Mouse (Mus musculus) liver, embryonic 16.5 days (tissue): ENCODE data around the gene Cela2a. TPM values are rescaled to one million over a fixed set of nuclear protein-coding genes. Genes with fewer than 3 reads are reported as not detected.
A peak's percentile ranks its signal among the peaks of the same experiment; 100 is the strongest.

ENCODE experiments used
- ATAC-seq: fragments of 200-750 bp; cut with Nextera tagmentation; 2 replicates; pipeline ENCODE4 v1.8.0; 2017; ENCODE audit warnings: low read depth, mild to moderate bottlenecking, moderate number of reproducible peaks, moderate library complexity
- H3K27ac ChIP-seq: fragments of 300-500 bp; sonication (generic); 2 replicates; pipeline ENCODE4 v1.5.1; 2014; ENCODE audit warnings: mild to moderate bottlenecking, low read length
- H3K27me3 ChIP-seq: fragments of 300-500 bp; sonication (generic); 2 replicates; pipeline ENCODE4 v1.6.1; 2014; ENCODE audit warnings: low read depth, low read length, mixed read lengths; ENCODE audit not compliant: control insufficient read depth, insufficient read depth
- H3K36me3 ChIP-seq: fragments of 300-500 bp; sonication (generic); 2 replicates; pipeline ENCODE4 v1.6.1; 2014; ENCODE audit warnings: mild to moderate bottlenecking; ENCODE audit not compliant: control insufficient read depth, insufficient read depth
- H3K4me1 ChIP-seq: fragments of 300-500 bp; sonication (generic); 2 replicates; pipeline ENCODE4 v1.6.1; 2014; ENCODE audit warnings: low read depth, low read length, mixed read lengths; ENCODE audit not compliant: control insufficient read depth
- H3K4me2 ChIP-seq: fragments of 300-500 bp; sonication (generic); 2 replicates; pipeline ENCODE4 v1.6.1; 2014; ENCODE audit warnings: low read depth, low read length, mixed read lengths
- H3K4me3 ChIP-seq: fragments of 300-500 bp; sonication (generic); 2 replicates; pipeline ENCODE4 v1.5.1; 2014; ENCODE audit warnings: low read depth, mild to moderate bottlenecking, low read length
- H3K9ac ChIP-seq: fragments of 300-500 bp; sonication (generic); 2 replicates; pipeline ENCODE4 v1.6.1; 2014; ENCODE audit warnings: low read depth, low read length
- H3K9me3 ChIP-seq: fragments of 300-500 bp; sonication (generic); replicated peaks from 2 replicates; pipeline ENCODE4 v1.6.1; 2016; ENCODE audit warnings: low read length; ENCODE audit not compliant: control insufficient read depth
- WGBS: fragments of 180-500 bp; shearing (Covaris S2); extraction: QIAGEN DNeasy Blood & Tissue Kit; methylation state at CpG from one replicate; pipeline ENCODE4 v1.1.7; 2014; ENCODE audit not compliant: insufficient replicate concordance; 5-methylcytosine and 5-hydroxymethylcytosine counted together
- polyA plus RNA-seq: library from polyadenylated mRNA; unstranded; fragments of >200 nt; fragmentation: Nextera tagmentation; extraction: Ambion mirVana; gene quantifications from 2 replicates; pipeline ENCODE4 v1.2.1, GENCODE M21; 2015

The Cela2a gene
- polyA plus RNA-seq, 1 experiment from 2014 or later = 13.9 TPM

DNA sequence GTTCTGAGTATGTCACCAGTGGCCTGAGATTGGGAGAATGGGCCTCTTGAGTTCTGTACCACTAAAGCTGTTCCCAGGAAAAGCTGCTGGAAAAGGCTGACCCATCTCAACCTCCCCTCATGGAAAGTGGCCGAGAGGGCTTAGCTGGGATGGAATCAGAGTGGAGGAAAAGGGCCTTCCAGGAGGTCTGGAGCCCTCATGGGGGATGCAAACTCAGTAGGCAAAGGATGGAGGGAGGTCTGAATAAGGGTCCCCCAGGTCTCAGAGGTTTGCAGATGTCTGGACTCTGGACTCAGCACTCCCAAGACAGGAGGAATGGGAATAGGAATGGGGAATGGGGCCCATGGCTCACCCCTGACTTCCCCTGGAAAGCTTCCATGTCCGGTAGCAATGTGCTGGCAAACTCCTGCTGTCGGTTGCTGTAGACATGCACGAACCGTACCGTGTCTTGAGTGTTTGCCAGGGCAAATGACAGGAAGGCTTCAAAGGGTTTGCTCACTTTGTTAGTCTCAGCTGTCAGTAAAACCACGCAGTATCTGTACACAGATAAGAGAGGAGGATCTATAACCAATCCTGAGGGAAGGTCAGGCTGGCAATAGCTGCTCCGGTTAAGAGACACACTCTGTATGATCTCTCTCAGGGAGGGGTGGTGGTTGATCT lies 56.3 kb downstream of the Cela2a start:
- Histone ChIP-seq H3K9me3 (no peaks in the 10 kb centered on the region), H3K9ac (peak overlapping the region; percentile 20; the same call in 1 of the 2 replicates), H3K4me2 (no peak overlapping the region), H3K4me1 (peaks cover 63% of the 10 kb centered on the region), H3K27me3 (no peaks in the 10 kb centered on the region), H3K4me3 (no peak overlapping the region), H3K36me3 (peaks cover 30% of the 10 kb centered on the region), H3K27ac (peak overlapping the region; percentile 16)
- no peak for ATAC-seq
- 48% methylated on average over 8 of the region's 8 CpGs for WGBS

DNA sequence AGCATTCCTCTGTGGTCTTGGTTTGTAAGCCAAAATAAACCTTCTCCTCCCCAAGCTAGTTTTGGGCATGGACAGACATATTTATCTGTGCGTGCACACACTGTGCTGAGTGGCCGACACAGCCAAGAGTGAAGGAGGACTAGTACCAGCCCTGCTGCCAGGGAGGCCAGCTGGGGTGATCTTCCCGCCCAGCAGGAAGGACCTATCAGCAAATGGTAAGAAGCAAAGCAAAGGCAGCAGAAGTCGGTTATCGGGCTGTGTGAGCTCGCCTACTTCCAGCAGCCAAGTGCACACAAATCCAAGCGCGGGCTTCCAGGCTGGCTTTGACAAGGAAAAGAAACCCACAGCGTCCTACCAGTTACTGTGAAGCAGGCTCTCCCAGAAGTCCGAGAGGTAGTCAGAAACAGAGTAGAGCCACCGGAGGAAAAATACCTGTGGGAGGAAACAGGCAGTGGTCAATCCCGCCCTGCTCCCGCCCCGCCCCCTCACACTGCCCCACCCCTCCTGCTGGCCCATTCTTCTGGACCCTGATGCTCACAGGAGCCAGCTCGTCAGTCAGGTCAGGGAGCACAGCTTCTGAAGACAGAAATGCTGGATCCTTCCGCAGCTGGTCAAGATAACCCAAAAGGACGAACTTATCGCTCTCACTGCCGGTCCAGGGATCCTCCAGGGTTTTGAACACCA lies 58.5 kb downstream of the Cela2a start:
- WGBS = 42% methylated on average over 19 of the region's 19 CpGs
- ATAC-seq = peak; percentile 92
- Histone ChIP-seq H3K36me3 (peaks cover 34% of the 10 kb centered on the region), H3K27ac (peak overlapping the region; percentile 88), H3K9me3 (no peaks in the 10 kb centered on the region), H3K4me1 (peaks cover 63% of the 10 kb centered on the region), H3K9ac (peak overlapping the region; percentile 59), H3K27me3 (no peaks in the 10 kb centered on the region), H3K4me3 (peak overlapping the region; percentile 53), H3K4me2 (peak overlapping the region; percentile 63)

- ATAC-seq = no peak
- H3K36me3 ChIP-seq = peaks cover 34% of the 10 kb centered on the region
- no peaks in the 10 kb centered on the region for H3K27me3 ChIP-seq
- H3K4me2 ChIP-seq = peak overlapping the region; percentile 63
- H3K4me1 ChIP-seq = peaks cover 60% of the 10 kb centered on the region
- peak overlapping the region; percentile 88 for H3K27ac ChIP-seq
- 59% methylated on average over 19 of the region's 19 CpGs for WGBS
- H3K4me3 ChIP-seq = peak overlapping the region; percentile 53
- no peaks in the 10 kb centered on the region for H3K9me3 ChIP-seq
- H3K9ac ChIP-seq = peak overlapping the region; percentile 59
Observed at GRCm38 (mm10) chr4:141766668-141767352, 59.1 kb downstream of the Cela2a start.

GRCm38 (mm10) chr4:141766316-141766667 lies 59.7 kb downstream of the Cela2a start:
- Histone ChIP-seq H3K4me1 (peaks cover 55% of the 10 kb centered on the region), H3K36me3 (peaks cover 34% of the 10 kb centered on the region), H3K27ac (peak overlapping the region; percentile 88), H3K4me3 (peak overlapping the region; percentile 53), H3K9me3 (no peaks in the 10 kb centered on the region), H3K27me3 (no peaks in the 10 kb centered on the region), H3K9ac (peak overlapping the region; percentile 59; the same call in 1 of the 2 replicates), H3K4me2 (peak overlapping the region; percentile 63)
- ATAC-seq = no peak
- 45% methylated on average over 8 of the region's 8 CpGs for WGBS

GRCm38 (mm10) chr4:141765008-141765407 lies 61.0 kb downstream of the Cela2a start:
- Histone ChIP-seq H3K9ac (no peak overlapping the region), H3K4me1 (peaks cover 42% of the 10 kb centered on the region), H3K9me3 (no peaks in the 10 kb centered on the region), H3K27me3 (no peaks in the 10 kb centered on the region), H3K27ac (no peak overlapping the region), H3K4me3 (no peak overlapping the region), H3K36me3 (peaks cover 28% of the 10 kb centered on the region), H3K4me2 (no peak overlapping the region)
- 92% methylated on average over 3 of the region's 3 CpGs for WGBS
- no peak for ATAC-seq

Other genes starting within 250 kb of the Cela2a start
- 1.5 and 2.3 TPM in 2 replicates for gene Fblim1, start 220.1 kb downstream of the Cela2a start, polyA plus RNA-seq
- 4.5 and 5.3 TPM in 2 replicates for gene Tmem82, start 207.5 kb downstream of the Cela2a start, polyA plus RNA-seq
- gene Slc25a34, start 202.3 kb downstream of the Cela2a start, polyA plus RNA-seq = 0.08 and 0.14 TPM in 2 replicates
- gene Plekhm2, start 161.3 kb downstream of the Cela2a start, polyA plus RNA-seq = 1.0 and 1.5 TPM in 2 replicates
- gene Rsc1a1, start 140.6 kb downstream of the Cela2a start, polyA plus RNA-seq = not detected in 2 replicates
- gene Ddi2, start 102.7 kb downstream of the Cela2a start, polyA plus RNA-seq = 13.9 and 14.5 TPM in 2 replicates
- gene Agmat, start 79.5 kb downstream of the Cela2a start, polyA plus RNA-seq = 25.9 and 28.3 TPM in 2 replicates
- gene Dnajc16, start 35.2 kb downstream of the Cela2a start, polyA plus RNA-seq = 2.5 and 2.6 TPM in 2 replicates
- gene Casp9, start 32.5 kb downstream of the Cela2a start, polyA plus RNA-seq = 9.5 and 10.4 TPM in 2 replicates
- not detected in 2 replicates for gene Ctrc, start 20.2 kb upstream of the Cela2a start, polyA plus RNA-seq
- gene Efhd2, start 48.8 kb upstream of the Cela2a start, polyA plus RNA-seq = 36.2 and 38.5 TPM in 2 replicates
- gene Fhad1, start 188.9 kb upstream of the Cela2a start, polyA plus RNA-seq = 0.02 TPM in 1 of 2 replicates, not detected in the other